Mouse (Mus musculus): ENCODE measurements around the gene Pemt. TPM values are rescaled to one million over a fixed set of nuclear protein-coding genes. Genes with fewer than 3 reads are reported as not detected.

Pemt gene
- polyA plus RNA-seq, 1 experiment from 2014 or later, result 6.0 TPM

DNA sequence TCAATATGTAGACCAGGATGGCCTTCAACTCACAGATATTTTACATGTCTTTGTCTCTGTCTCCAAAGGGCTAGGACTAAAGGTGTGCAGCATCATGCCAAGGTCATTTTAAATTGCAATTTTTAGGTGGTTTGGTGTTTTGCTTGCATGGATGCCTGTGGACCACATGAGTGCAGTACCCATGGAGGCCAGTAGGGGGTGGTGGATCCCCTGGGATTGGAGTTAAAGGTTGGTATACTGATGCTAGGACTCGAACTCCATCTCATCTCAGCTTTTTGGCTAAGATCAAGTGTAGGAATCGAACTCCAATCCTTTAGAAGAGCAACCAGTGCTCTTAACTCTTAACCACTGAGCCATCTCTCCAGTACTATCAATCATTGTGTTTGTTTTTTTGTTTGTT, 38.3 kb upstream of the Pemt start:
- DNase-seq (ENCODE audit: low spot score, missing footprints) (peak; percentile 95), ATAC-seq (ENCODE audit: low FRiP score) (no peak)
- H3K27me3 ChIP-seq (ENCODE audit: control insufficient read depth, insufficient read depth, low read length), result no peaks in the 10 kb centered on the region
- WGBS, result 48% methylated on average over 2 of the region's 2 CpGs
- no peak overlapping the region for H3K4me3 ChIP-seq (ENCODE audit: low read depth, low read length)
- H3K27ac ChIP-seq (ENCODE audit: low read depth, low read length), result no peak overlapping the region
- no peak overlapping the region for H3K9ac ChIP-seq (ENCODE audit: low read length)
- no peaks in the 10 kb centered on the region for H3K9me3 ChIP-seq (ENCODE audit: control insufficient read depth, low read length)
- H3K4me2 ChIP-seq, result no peak overlapping the region
- H3K4me1 ChIP-seq (ENCODE audit: control insufficient read depth, insufficient read depth, low read length), result no peaks in the 10 kb centered on the region
- H3K36me3 ChIP-seq (ENCODE audit: control insufficient read depth, insufficient read depth, low read length), result no peaks in the 10 kb centered on the region

DNA sequence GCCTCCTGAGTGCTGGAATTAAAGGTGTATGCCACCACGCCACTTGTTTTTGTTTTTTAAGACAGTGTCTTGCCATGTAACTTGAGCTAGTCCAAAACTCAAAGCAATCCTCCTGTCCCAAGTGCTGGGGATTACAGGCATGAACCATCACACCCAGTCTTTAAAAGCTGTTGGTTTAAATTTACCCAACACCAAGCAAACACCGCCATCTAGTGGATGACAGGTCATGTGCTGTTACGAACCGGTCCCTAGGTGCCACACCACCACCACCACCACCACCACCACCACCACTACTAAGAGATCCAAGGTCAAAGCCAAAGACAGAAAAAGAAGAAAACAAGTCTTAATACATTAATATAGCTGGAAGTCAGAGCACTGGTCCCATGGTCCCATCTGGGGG, 30.5 kb upstream of the Pemt start:
- H3K27me3 ChIP-seq (ENCODE audit: control insufficient read depth, insufficient read depth, low read length), result no peaks in the 10 kb centered on the region
- WGBS, result 14% methylated on average over 4 of the region's 4 CpGs
- ATAC-seq (ENCODE audit: low FRiP score) (no peak), DNase-seq (ENCODE audit: low spot score, missing footprints) (peak; percentile 88)
- H3K4me3 ChIP-seq (ENCODE audit: low read depth, low read length), result no peak overlapping the region
- H3K36me3 ChIP-seq (ENCODE audit: control insufficient read depth, insufficient read depth, low read length), result no peaks in the 10 kb centered on the region
- H3K27ac ChIP-seq (ENCODE audit: low read depth, low read length), result no peak overlapping the region
- H3K9ac ChIP-seq (ENCODE audit: low read length), result no peak overlapping the region
- H3K4me2 ChIP-seq, result no peak overlapping the region
- H3K4me1 ChIP-seq (ENCODE audit: control insufficient read depth, insufficient read depth, low read length), result no peaks in the 10 kb centered on the region
- H3K9me3 ChIP-seq (ENCODE audit: control insufficient read depth, low read length), result no peaks in the 10 kb centered on the region

DNA sequence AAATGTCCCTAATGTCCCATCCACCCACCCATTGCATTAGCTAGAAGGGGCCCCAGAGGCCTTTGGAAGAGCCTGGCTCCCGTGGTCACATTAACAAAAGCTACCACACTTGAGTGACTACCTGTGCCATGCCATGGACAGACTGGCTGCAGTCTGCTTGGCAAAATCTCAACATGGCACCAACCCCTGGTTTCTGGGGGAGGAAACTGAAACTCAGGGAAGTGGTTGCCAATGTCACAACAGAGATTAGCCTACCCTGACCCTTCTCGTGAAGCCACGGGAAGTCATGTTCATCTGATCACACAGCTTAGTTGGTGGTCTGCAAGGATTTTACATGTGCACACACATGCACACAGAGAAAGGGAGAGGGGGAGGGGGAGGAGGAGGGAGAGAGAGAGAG, 29.9 kb upstream of the Pemt start:
- H3K9ac ChIP-seq (ENCODE audit: low read length), result no peak overlapping the region
- ATAC-seq (ENCODE audit: low FRiP score) (no peak), DNase-seq (ENCODE audit: low spot score, missing footprints) (no peak)
- 74% methylated on average over 3 of the region's 3 CpGs for WGBS
- no peaks in the 10 kb centered on the region for H3K9me3 ChIP-seq (ENCODE audit: control insufficient read depth, low read length)
- H3K36me3 ChIP-seq (ENCODE audit: control insufficient read depth, insufficient read depth, low read length), result no peaks in the 10 kb centered on the region
- no peak overlapping the region for H3K4me2 ChIP-seq
- H3K4me3 ChIP-seq (ENCODE audit: low read depth, low read length), result no peak overlapping the region
- H3K27me3 ChIP-seq (ENCODE audit: control insufficient read depth, insufficient read depth, low read length), result no peaks in the 10 kb centered on the region
- no peaks in the 10 kb centered on the region for H3K4me1 ChIP-seq (ENCODE audit: control insufficient read depth, insufficient read depth, low read length)
- H3K27ac ChIP-seq (ENCODE audit: low read depth, low read length), result no peak overlapping the region

DNA sequence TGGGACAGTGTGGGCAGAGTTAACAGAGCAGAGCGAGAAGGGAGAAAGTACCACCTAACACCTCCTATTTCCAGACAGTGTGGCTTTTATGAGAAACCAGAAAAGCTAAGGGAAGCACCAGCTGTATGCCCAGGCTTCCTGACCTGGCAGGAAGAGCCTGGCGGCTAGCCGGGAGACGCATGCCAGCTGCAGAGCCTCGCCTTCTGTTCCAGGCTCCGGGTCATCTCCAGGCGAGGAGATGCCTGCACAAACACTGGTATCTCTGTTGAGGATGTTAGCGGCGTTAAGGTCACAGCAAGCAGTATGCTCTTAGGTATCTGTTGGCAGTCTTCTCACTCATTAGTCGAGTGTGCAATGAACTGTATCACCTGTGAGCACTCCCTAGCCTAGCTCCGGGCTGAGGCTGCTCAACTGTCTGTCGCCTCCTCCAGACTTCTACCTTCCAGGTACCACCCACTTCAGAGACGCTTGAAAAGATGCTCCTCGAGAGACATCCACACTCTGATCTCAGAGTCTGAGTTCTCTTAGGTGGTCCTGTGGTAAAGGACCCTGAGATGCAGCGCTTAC, 27.7 kb upstream of the Pemt start:
- Histone ChIP-seq H3K4me3 (ENCODE audit: low read depth, low read length) (no peak overlapping the region), H3K9me3 (ENCODE audit: control insufficient read depth, low read length) (no peaks in the 10 kb centered on the region), H3K9ac (ENCODE audit: low read length) (no peak overlapping the region), H3K4me2 (no peak overlapping the region), H3K27me3 (ENCODE audit: control insufficient read depth, insufficient read depth, low read length) (no peaks in the 10 kb centered on the region), H3K36me3 (ENCODE audit: control insufficient read depth, insufficient read depth, low read length) (no peaks in the 10 kb centered on the region), H3K27ac (ENCODE audit: low read depth, low read length) (no peak overlapping the region), H3K4me1 (ENCODE audit: control insufficient read depth, insufficient read depth, low read length) (no peaks in the 10 kb centered on the region)
- no peak for DNase-seq (ENCODE audit: low spot score, missing footprints)
- WGBS, result 81% methylated on average over 15 of the region's 15 CpGs
- ATAC-seq (ENCODE audit: low FRiP score), result no peak

DNA sequence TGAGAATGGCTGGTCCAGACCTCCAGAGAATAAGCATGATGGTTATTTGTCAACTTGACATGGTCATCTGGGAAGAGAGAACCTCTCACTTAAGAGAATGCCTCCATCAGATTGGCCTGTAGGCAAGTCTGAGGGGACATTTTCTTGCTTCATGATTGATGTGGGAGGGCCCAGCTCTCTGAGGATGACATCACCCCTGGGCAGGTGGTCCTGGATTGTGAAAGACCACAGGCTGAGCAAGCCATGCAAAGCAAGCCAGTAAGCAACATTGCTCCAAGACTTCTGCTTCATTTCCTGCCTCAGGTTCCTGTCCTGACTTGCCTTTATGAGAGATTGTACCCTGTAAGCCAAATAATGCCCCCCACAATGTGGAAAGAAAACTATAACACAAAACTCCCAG, 26.8 kb upstream of the Pemt start:
- H3K4me2 ChIP-seq, result no peak overlapping the region
- H3K9ac ChIP-seq (ENCODE audit: low read length), result no peak overlapping the region
- H3K27me3 ChIP-seq (ENCODE audit: control insufficient read depth, insufficient read depth, low read length), result no peaks in the 10 kb centered on the region
- H3K9me3 ChIP-seq (ENCODE audit: control insufficient read depth, low read length), result no peaks in the 10 kb centered on the region
- DNase-seq (ENCODE audit: low spot score, missing footprints) (no peak), ATAC-seq (ENCODE audit: low FRiP score) (no peak)
- no peaks in the 10 kb centered on the region for H3K4me1 ChIP-seq (ENCODE audit: control insufficient read depth, insufficient read depth, low read length)
- no peak overlapping the region for H3K4me3 ChIP-seq (ENCODE audit: low read depth, low read length)
- H3K36me3 ChIP-seq (ENCODE audit: control insufficient read depth, insufficient read depth, low read length), result no peaks in the 10 kb centered on the region
- no peak overlapping the region for H3K27ac ChIP-seq (ENCODE audit: low read depth, low read length)

DNA sequence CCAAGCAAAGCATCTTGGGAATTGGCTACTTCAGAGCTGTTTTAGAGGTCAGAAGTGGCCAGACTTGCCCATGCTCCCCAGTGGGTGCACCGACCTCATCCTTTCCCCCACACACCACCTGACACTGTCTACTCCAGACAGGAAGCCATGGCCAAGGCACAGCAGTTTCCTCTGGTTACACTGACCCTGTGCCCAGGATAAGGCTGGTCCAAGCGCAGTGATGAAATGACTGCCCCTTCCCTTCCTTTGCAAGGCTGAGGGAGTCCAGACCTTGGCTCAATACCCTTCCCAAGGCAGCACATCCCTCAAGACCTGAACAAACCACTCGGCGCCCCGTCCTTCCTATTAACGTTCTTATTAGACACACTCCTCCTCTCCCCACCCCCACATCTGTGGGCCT, 24.9 kb upstream of the Pemt start:
- no peaks in the 10 kb centered on the region for H3K27me3 ChIP-seq (ENCODE audit: control insufficient read depth, insufficient read depth, low read length)
- no peak overlapping the region for H3K4me2 ChIP-seq
- no peaks in the 10 kb centered on the region for H3K36me3 ChIP-seq (ENCODE audit: control insufficient read depth, insufficient read depth, low read length)
- H3K9ac ChIP-seq (ENCODE audit: low read length), result no peak overlapping the region
- ATAC-seq (ENCODE audit: low FRiP score) (no peak), DNase-seq (ENCODE audit: low spot score, missing footprints) (no peak)
- no peak overlapping the region for H3K4me3 ChIP-seq (ENCODE audit: low read depth, low read length)
- H3K4me1 ChIP-seq (ENCODE audit: control insufficient read depth, insufficient read depth, low read length), result no peaks in the 10 kb centered on the region
- no peak overlapping the region for H3K27ac ChIP-seq (ENCODE audit: low read depth, low read length)
- no peaks in the 10 kb centered on the region for H3K9me3 ChIP-seq (ENCODE audit: control insufficient read depth, low read length)
- WGBS, result 82% methylated on average over 6 of the region's 6 CpGs

DNA sequence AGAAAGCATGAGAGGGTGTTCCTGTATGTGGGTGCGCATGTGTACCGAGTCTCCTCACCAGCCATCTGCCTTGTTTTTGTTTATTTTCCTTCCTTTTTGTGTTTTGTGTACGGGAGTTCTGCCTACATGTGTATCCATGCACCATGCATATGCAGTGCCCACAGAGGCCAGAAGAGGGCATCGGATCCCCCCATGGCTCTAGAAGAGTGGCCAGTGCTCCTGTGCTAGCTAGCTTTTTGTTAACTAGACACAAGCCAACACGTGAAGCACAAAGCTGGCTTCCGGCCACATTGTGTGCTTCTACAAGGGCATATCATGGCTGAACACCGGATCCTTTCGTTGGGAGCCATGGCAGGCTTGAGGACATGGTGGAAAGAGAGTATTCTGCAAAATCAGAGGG, 24.3 kb upstream of the Pemt start:
- ATAC-seq (ENCODE audit: low FRiP score) (no peak), DNase-seq (ENCODE audit: low spot score, missing footprints) (peak; percentile 90)
- Histone ChIP-seq H3K27ac (ENCODE audit: low read depth, low read length) (no peak overlapping the region), H3K9ac (ENCODE audit: low read length) (no peak overlapping the region), H3K4me2 (no peak overlapping the region), H3K36me3 (ENCODE audit: control insufficient read depth, insufficient read depth, low read length) (no peaks in the 10 kb centered on the region), H3K4me3 (ENCODE audit: low read depth, low read length) (no peak overlapping the region), H3K9me3 (ENCODE audit: control insufficient read depth, low read length) (no peaks in the 10 kb centered on the region), H3K27me3 (ENCODE audit: control insufficient read depth, insufficient read depth, low read length) (no peaks in the 10 kb centered on the region), H3K4me1 (ENCODE audit: control insufficient read depth, insufficient read depth, low read length) (no peaks in the 10 kb centered on the region)
- WGBS, result 40% methylated on average over 8 of the region's 8 CpGs

DNA sequence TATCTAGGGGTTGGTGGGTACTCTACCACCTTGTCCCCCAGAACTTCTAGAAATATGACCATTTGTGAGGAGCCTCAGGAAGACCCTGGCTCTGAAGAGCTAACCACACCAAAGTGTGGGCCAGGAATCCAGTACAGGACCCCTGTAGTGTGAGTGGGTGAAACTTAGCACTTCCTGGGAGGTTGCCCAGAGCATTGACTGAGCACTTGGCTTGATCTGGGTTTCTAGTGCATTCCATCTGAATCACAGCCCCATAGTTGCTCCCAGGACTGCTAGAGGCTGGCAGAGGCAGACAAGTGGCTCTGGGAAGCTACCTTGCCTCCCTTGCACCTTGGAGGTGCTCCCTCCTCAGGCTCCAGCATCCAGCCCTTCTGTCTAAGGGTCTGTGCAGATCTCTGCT, 22.3 kb upstream of the Pemt start:
- no peaks in the 10 kb centered on the region for H3K9me3 ChIP-seq (ENCODE audit: control insufficient read depth, low read length)
- ATAC-seq (ENCODE audit: low FRiP score) (no peak), DNase-seq (ENCODE audit: low spot score, missing footprints) (no peak)
- H3K27me3 ChIP-seq (ENCODE audit: control insufficient read depth, insufficient read depth, low read length), result no peaks in the 10 kb centered on the region
- no peak overlapping the region for H3K9ac ChIP-seq (ENCODE audit: low read length)
- no peak overlapping the region for H3K4me3 ChIP-seq (ENCODE audit: low read depth, low read length)
- no peak overlapping the region for H3K4me2 ChIP-seq
- no peaks in the 10 kb centered on the region for H3K36me3 ChIP-seq (ENCODE audit: control insufficient read depth, insufficient read depth, low read length)
- no peaks in the 10 kb centered on the region for H3K4me1 ChIP-seq (ENCODE audit: control insufficient read depth, insufficient read depth, low read length)
- no peak overlapping the region for H3K27ac ChIP-seq (ENCODE audit: low read depth, low read length)

DNA sequence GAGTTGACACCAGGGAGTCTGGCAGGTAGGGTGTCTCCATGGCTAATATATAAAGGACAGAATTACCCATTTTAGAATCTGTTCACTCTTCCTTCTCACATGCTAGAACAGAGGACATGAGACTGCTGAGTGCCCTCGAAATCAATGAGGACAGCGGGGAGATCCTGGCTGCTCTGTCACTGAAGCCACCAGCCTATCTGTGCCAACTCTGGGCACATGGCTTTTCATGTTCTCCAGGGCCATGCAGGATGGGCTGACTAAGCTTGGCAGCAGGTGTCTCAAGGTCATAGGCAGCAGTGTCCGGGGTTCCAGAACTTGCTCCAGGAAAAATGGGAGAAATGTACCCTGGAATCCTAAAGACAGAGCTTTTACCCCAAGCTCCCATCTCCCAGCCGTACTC, 21.4 kb upstream of the Pemt start:
- ATAC-seq (ENCODE audit: low FRiP score), result no peak
- 91% methylated on average over 4 of the region's 4 CpGs for WGBS
- DNase-seq (ENCODE audit: low spot score, missing footprints), result no peak
- H3K27me3 ChIP-seq (ENCODE audit: control insufficient read depth, insufficient read depth, low read length), result no peaks in the 10 kb centered on the region
- no peak overlapping the region for H3K9ac ChIP-seq (ENCODE audit: low read length)
- H3K4me1 ChIP-seq (ENCODE audit: control insufficient read depth, insufficient read depth, low read length), result no peaks in the 10 kb centered on the region
- H3K9me3 ChIP-seq (ENCODE audit: control insufficient read depth, low read length), result no peaks in the 10 kb centered on the region
- H3K27ac ChIP-seq (ENCODE audit: low read depth, low read length), result no peak overlapping the region
- no peak overlapping the region for H3K4me2 ChIP-seq
- no peaks in the 10 kb centered on the region for H3K36me3 ChIP-seq (ENCODE audit: control insufficient read depth, insufficient read depth, low read length)
- H3K4me3 ChIP-seq (ENCODE audit: low read depth, low read length), result no peak overlapping the region

DNA sequence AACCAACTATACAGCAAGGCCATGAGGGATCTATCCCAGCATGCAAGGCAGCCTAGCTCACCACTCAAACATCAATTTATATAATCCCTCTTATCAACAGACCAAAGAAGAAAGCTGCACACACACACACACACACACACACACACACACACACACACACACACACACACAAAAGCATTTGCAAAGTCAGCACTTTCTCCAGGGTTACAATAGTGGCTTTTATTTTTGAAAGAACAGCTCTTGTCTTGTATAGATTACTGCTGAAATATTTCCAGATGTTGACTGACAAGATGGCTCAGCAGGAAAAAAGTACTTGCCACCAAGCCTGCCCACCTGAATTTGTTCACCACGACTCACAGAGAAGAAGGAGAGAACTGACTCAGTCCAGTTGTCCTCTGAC, 19.0 kb upstream of the Pemt start:
- no peak for DNase-seq (ENCODE audit: low spot score, missing footprints)

More for the DNA sequence above, 19.0 kb upstream of the Pemt start:
- Histone ChIP-seq H3K27ac (ENCODE audit: low read depth, low read length) (no peak overlapping the region), H3K27me3 (ENCODE audit: control insufficient read depth, insufficient read depth, low read length) (no peaks in the 10 kb centered on the region), H3K4me3 (ENCODE audit: low read depth, low read length) (no peak overlapping the region), H3K36me3 (ENCODE audit: control insufficient read depth, insufficient read depth, low read length) (no peaks in the 10 kb centered on the region), H3K9ac (ENCODE audit: low read length) (no peak overlapping the region), H3K4me1 (ENCODE audit: control insufficient read depth, insufficient read depth, low read length) (no peaks in the 10 kb centered on the region), H3K9me3 (ENCODE audit: control insufficient read depth, low read length) (no peaks in the 10 kb centered on the region), H3K4me2 (no peak overlapping the region)
- 75% methylated on average over 1 of the region's 1 CpGs for WGBS
- ATAC-seq (ENCODE audit: low FRiP score), result no peak
